Comparison of ENCODE assay signal across 8 mouse cellular contexts in the genomic region with DNA sequence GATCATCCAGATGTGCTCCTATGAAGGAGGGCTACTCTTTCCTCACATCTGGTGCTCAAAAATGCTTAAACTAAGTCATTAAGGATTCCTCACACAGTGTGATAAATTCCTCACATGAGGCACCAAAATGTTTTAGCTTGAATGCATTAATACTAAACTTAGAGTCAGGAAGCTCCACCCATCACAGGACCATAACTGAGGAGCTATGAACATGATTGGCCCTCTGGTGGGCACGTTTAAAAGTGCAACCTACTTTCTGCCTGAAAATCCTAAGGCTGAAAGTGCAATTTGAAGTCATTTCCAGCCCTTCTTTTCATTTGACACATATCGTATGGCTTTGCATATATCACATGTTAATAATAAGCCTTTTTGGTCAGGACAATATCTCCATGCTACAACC.
A peak's percentile ranks its signal among the peaks of the same experiment; 100 is the strongest.
DNase-seq lines count a peak whose midpoint lies in the region; ATAC-seq and TF ChIP-seq lines count a peak whose summit lies in the region.

No protein-coding gene starts in this region.

- TF ChIP-seq CTCF in heart, postnatal 0 days (IDR thresholded peaks at IDR 0.05; ENCODE audit: low read depth), result peak; percentile 66

- no peaks in the 10 kb centered on the region for H3K9me3 ChIP-seq in heart, postnatal 0 days (replicated peaks; ENCODE audit: control insufficient read depth, low read length)
- no peaks in the 10 kb centered on the region for H3K9me3 ChIP-seq in neural tube, embryonic 11.5 days (ENCODE audit: control insufficient read depth, low read length)

- no peaks in the 10 kb centered on the region for H3K4me1 ChIP-seq in heart, postnatal 0 days (ENCODE audit: control insufficient read depth, insufficient read depth)
- H3K4me1 ChIP-seq in neural tube, embryonic 11.5 days (ENCODE audit: control insufficient read depth, insufficient read depth, low read length), result no peaks in the 10 kb centered on the region

- H3K27ac ChIP-seq in heart, postnatal 0 days (ENCODE audit: low read depth), result no peak overlapping the region
- H3K27ac ChIP-seq in neural tube, embryonic 11.5 days (ENCODE audit: low read depth, low read length), result no peak overlapping the region

- no peak for ATAC-seq in heart, postnatal 0 days (ENCODE audit: insufficient read depth, low read depth)
- peak; percentile 80; the same call in 1 of the 2 replicates for ATAC-seq in common myeloid progenitor, adult 5-6 weeks (replicated peaks; ENCODE audit: low read depth, poor library complexity, severe bottlenecking)
- no peak for ATAC-seq in neural tube, embryonic 11.5 days (ENCODE audit: insufficient read depth, low FRiP score, low TSS enrichment)

- no peak overlapping the region for H3K4me3 ChIP-seq in heart, postnatal 0 days (ENCODE audit: low read depth, low read length)
- H3K4me3 ChIP-seq in neural tube, embryonic 11.5 days (ENCODE audit: low read depth, low read length), result no peak overlapping the region

- no peak overlapping the region for H3K4me2 ChIP-seq in heart, postnatal 0 days (ENCODE audit: low read depth, low read length)
- no peak overlapping the region for H3K4me2 ChIP-seq in neural tube, embryonic 11.5 days (ENCODE audit: low read depth)

- 25% methylated on average over 2 of the region's 2 CpGs for WGBS in heart, postnatal 0 days
- 41% methylated on average over 2 of the region's 2 CpGs for WGBS in neural tube, embryonic 11.5 days

- H3K9ac ChIP-seq in heart, postnatal 0 days (replicated peaks; ENCODE audit: low read depth, low read length), result no peak overlapping the region
- H3K9ac ChIP-seq in neural tube, embryonic 11.5 days (ENCODE audit: low read length), result no peak overlapping the region

- TF ChIP-seq EP300 in heart, postnatal 0 days (IDR thresholded peaks at IDR 0.05; ENCODE audit: low read depth), result no peak

- no peaks in the 10 kb centered on the region for H3K27me3 ChIP-seq in heart, postnatal 0 days (ENCODE audit: control insufficient read depth, insufficient read depth, low read length)
- no peaks in the 10 kb centered on the region for H3K27me3 ChIP-seq in neural tube, embryonic 11.5 days (ENCODE audit: control insufficient read depth, insufficient read depth, low read length)

- H3K36me3 ChIP-seq in heart, postnatal 0 days (replicated peaks; ENCODE audit: control insufficient read depth, insufficient read depth, low read length), result no peaks in the 10 kb centered on the region
- H3K36me3 ChIP-seq in neural tube, embryonic 11.5 days (ENCODE audit: control insufficient read depth, insufficient read depth, low read length), result no peaks in the 10 kb centered on the region

- DNase-seq in heart, postnatal 0 days (ENCODE audit: low spot score), result peak; percentile 32
- DNase-seq in heart, adult 11 months, result no peak
- peak; percentile 45 for DNase-seq in urinary bladder, postnatal 14 days (ENCODE audit: low spot score)
- no peak for DNase-seq in urinary bladder, postnatal 10 days (ENCODE audit: low spot score)
- peak; percentile 38 to 78 for DNase-seq in kidney, postnatal 36 days
- DNase-seq in neural tube, embryonic 11.5 days (ENCODE audit: low spot score), result peak; percentile 23
- no peak for DNase-seq in yolk sac, embryonic 10.5 days (ENCODE audit: low spot score)

Comparison
In these comparisons a context has a peak if more than half of its experiments do, and no peak if none do; other contexts are left out.
1. DNase-seq: peak in heart, postnatal 0 days (single experiment), urinary bladder, postnatal 14 days (single experiment), kidney, postnatal 36 days (2 of 2) and neural tube, embryonic 11.5 days (single experiment); none in heart, adult 11 months (single experiment), urinary bladder, postnatal 10 days (single experiment) and yolk sac, embryonic 10.5 days (single experiment).